Mouse (Mus musculus): ENCODE results near the gene Spats1.
"Not testable (repeated sequence)": the region's sequence is repeated elsewhere in the genome, so short reads cannot be mapped to it uniquely, and the experiment has no call there.

Gene Spats1

GRCm38 (mm10) chr17:45488321-45489254 is 13.4 kb upstream of the Spats1 start:
- no peak for DNase-seq

GRCm38 (mm10) chr17:45487216-45487615 is 12.0 kb upstream of the Spats1 start:
- DNase-seq, result no peak

GRCm38 (mm10) chr17:45485581-45485980 is 10.4 kb upstream of the Spats1 start:
- DNase-seq, result no peak

- no peak for DNase-seq
Observed at GRCm38 (mm10) chr17:45480429-45480828, 5.2 kb upstream of the Spats1 start.

GRCm38 (mm10) chr17:45478234-45478825 is 3.1 kb upstream of the Spats1 start:
- peak; percentile 79 for DNase-seq

- DNase-seq, result no peak
Observed at GRCm38 (mm10) chr17:45474146-45474545, 1.1 kb downstream of the Spats1 start.

- DNase-seq, result no peak
Observed at GRCm38 (mm10) chr17:45473667-45474066, 1.5 kb downstream of the Spats1 start.

GRCm38 (mm10) chr17:45470726-45471125 is 4.5 kb downstream of the Spats1 start:
- no peak for DNase-seq

GRCm38 (mm10) chr17:45468302-45468701 is 6.9 kb downstream of the Spats1 start:
- DNase-seq, result no peak

GRCm38 (mm10) chr17:45466701-45467100 is 8.5 kb downstream of the Spats1 start:
- DNase-seq, result no peak

- no peak for DNase-seq
Observed at GRCm38 (mm10) chr17:45464255-45464654, 11.0 kb downstream of the Spats1 start.

- DNase-seq, result no peak
Observed at GRCm38 (mm10) chr17:45462506-45462905, 12.7 kb downstream of the Spats1 start.

GRCm38 (mm10) chr17:45459062-45459461 is 16.2 kb downstream of the Spats1 start:
- no peak for DNase-seq

GRCm38 (mm10) chr17:45458516-45458915 is 16.7 kb downstream of the Spats1 start:
- DNase-seq, result no peak

- DNase-seq, result no peak
Observed at GRCm38 (mm10) chr17:45457487-45457886, 17.7 kb downstream of the Spats1 start.

- DNase-seq, result no peak
Observed at GRCm38 (mm10) chr17:45456260-45457152, 18.7 kb downstream of the Spats1 start.

GRCm38 (mm10) chr17:45455783-45456182 is 19.4 kb downstream of the Spats1 start:
- DNase-seq, result not testable (repeated sequence)

GRCm38 (mm10) chr17:45454794-45455193 is 20.4 kb downstream of the Spats1 start:
- no peak for DNase-seq

- no peak for DNase-seq
Observed at GRCm38 (mm10) chr17:45452271-45452670, 22.9 kb downstream of the Spats1 start.

GRCm38 (mm10) chr17:45450153-45450552 is 25.1 kb downstream of the Spats1 start:
- DNase-seq, result no peak

- no peak for DNase-seq
Observed at GRCm38 (mm10) chr17:45449586-45449985, 25.6 kb downstream of the Spats1 start.

- DNase-seq, result no peak
Observed at GRCm38 (mm10) chr17:45447063-45447462, 28.2 kb downstream of the Spats1 start.

GRCm38 (mm10) chr17:45445923-45446322 is 29.3 kb downstream of the Spats1 start:
- no peak for DNase-seq

Measured in kidney, postnatal 14 days (tissue).